Mouse (Mus musculus) 3134 (cell line): Measurements from ENCODE around the gene Mup4.
"Not testable (repeated sequence)": the region's sequence is repeated elsewhere in the genome, so short reads cannot be mapped to it uniquely, and the experiment has no call there.

Experiments used
- DNase-seq: peaks from one replicate; pipeline ENCODE4 v3.0.0-alpha.2; 2011; ENCODE audit warnings: low spot score; ENCODE audit not compliant: insufficient read length; ENCODE audit errors: extremely low read depth

Mup4 gene

GRCm38 (mm10) chr4:59960610-59961009 lies at the start of gene Mup4:
TSS of gene Mup4 (minus strand) at chr4:59960710.
- no peak for DNase-seq

DNA sequence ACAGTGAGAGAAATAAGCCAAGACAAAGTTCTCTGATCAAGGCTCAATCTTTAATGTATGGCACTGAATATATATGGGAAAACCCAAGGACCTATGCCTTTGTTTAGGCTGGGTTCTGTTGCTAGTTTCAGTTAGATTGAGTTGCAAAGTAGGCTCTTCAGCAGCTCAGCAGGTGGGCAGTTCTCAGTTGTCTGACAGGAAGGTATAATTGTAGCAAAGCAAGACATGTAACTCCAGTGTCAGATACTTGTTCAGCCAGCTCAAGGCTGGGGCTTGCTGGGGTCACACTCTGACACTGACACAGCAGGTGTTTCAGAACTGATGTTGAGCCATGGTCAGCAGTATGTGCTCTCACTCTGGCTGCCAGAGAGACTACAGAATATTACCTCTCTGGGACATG lies 37.4 kb upstream of the Mup4 start:
- not testable (repeated sequence) for DNase-seq

GRCm38 (mm10) chr4:59963405-59964344 lies 3.2 kb upstream of the Mup4 start, which contains the start of gene Mup6:
TSS of gene Mup6 (plus strand) at chr4:59964294.
- DNase-seq, result no peak

DNA sequence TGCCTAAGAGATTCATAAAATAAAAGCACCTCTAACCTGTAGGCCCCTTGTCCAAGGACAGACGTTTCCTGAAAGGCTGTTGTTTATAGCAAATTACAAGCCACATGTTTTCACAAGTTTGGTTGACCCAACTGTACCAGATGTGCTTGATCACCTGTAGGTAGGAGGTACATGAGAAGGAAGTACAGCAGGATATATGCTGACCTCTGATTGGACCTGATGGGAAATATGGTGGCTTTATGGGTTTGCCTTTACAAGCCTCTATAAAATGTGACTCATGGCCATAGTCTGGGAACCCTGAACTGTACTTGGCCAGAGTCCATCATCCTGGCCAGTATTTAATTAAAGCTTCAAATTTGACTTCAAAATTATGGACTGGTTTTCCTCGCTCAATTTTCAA lies 23.0 kb downstream of the Mup4 start:
- no peak for DNase-seq

DNA sequence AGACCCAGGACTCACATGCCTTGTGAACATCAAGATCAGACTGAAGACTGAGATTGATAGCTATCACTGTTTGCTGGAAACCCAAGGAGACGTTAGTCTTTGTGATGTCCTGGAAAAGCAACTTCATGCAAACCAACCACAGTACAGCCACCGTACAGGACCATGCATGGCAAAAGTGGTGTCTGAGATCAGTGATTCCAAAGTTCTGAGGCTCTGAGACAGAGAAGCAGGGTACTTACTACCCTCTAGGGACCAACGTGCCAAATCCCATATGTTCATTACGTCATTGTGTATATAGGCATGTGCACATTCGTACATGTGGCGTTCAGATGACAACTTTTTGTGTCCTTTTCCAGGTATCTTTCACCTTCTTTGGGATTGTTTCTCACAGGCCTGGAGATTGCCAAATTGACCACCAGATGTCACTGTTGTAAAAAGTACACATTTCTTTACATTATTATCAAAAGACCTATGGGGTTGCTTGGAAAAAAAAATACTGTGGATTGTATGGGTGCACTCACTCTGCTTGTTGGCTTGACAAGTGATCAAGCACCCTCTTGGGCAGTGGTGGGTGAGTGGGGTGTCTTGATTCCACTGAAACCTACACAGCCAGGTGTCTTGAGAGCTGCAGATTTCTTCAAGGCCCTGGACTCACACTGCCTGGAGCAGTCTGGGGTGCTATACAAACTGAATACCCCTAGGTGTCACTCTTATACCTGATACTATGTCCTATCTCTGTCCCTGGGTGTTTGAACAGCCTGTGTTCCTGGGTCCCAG lies 27.8 kb downstream of the Mup4 start:
- DNase-seq, result peak; percentile 21

GRCm38 (mm10) chr4:59928347-59928746 lies 32.2 kb downstream of the Mup4 start:
- DNase-seq, result peak; percentile 39

- no peak for DNase-seq
Observed at GRCm38 (mm10) chr4:59927666-59928065, 32.8 kb downstream of the Mup4 start.

DNA sequence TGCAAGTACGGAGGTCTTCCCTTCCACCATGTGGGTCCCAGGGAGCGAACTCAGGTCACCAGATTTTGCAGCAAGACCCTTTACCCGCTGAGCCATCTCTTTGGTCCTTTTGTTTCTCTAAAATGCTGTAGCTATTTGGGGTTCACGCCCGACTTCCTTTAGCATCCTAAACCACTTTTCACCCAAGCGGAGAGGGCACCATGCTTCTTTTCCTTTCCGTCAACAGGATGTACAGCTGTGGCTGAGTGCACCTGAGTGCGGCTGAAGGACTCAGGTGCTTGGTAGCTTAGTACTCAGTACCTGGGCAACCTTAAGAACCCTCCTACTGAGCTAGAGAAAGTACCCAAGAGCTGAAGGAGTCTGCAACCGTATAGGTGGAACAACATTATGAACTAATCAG lies 35.4 kb downstream of the Mup4 start:
- DNase-seq, result no peak

- no peak for DNase-seq
Observed at GRCm38 (mm10) chr4:59917966-59918365, 42.5 kb downstream of the Mup4 start.

- no peak for DNase-seq
Observed at GRCm38 (mm10) chr4:59914608-59915403, 45.7 kb downstream of the Mup4 start, which contains the start of gene Slc46a2. TSS of gene Slc46a2 (minus strand) at chr4:59915056.

DNA sequence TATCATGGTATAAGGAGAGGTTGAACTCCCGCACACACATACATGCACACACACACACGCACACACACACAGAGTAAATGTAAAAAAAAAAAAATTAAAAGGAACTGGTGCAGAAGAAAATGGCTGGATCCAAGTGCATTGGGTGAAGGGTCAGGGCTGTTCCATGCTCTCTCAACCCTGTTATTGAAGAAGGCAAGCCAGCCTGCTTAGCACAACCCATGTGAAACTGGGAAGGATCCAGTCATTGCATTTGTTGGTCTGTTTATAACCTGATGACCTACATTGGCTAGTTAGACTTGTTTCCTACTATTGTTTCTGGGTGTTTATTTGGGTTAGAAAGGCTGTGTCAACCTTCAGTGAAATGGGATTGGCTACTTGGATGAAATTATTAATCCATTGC lies 51.7 kb downstream of the Mup4 start:
- no peak for DNase-seq

GRCm38 (mm10) chr4:59907657-59908230 lies 52.8 kb downstream of the Mup4 start:
- peak; percentile 32 for DNase-seq

- no peak for DNase-seq
Observed at GRCm38 (mm10) chr4:59907092-59907491, 53.4 kb downstream of the Mup4 start.
